Mouse (Mus musculus) liver, embryonic 14.5 days (tissue): ENCODE results near the gene Rbm47. TPM values are rescaled to one million over a fixed set of nuclear protein-coding genes. Genes with fewer than 3 reads are reported as not detected.

Experiments
- ATAC-seq: fragments of 200-750 bp; cut with Nextera tagmentation; 2 replicates; pipeline ENCODE4 v1.8.0; 2017; ENCODE audit warnings: moderate number of reproducible peaks, mild to moderate bottlenecking, moderate library complexity; ENCODE audit not compliant: insufficient read depth
- DNase-seq, 3 experiments: peaks; one replicate each; pipeline ENCODE4 v3.0.0-alpha.2; 2012 to 2013; ENCODE audit warnings: low read depth in 3 of 3, low spot score in 3 of 3
- H3K27ac ChIP-seq: fragments of 300-500 bp; sonication (generic); 2 replicates; pipeline ENCODE4 v1.5.1; 2014; ENCODE audit warnings: moderate library complexity, mild to moderate bottlenecking, control low read depth, inconsistent platforms
- H3K27me3 ChIP-seq: fragments of 300-500 bp; sonication (generic); 2 replicates; pipeline ENCODE4 v1.6.1; 2014; ENCODE audit warnings: mild to moderate bottlenecking, low read length, moderate library complexity; ENCODE audit not compliant: control insufficient read depth, insufficient read depth
- H3K36me3 ChIP-seq: fragments of 300-500 bp; sonication (generic); replicated peaks from 2 replicates; pipeline ENCODE4 v1.6.1; 2014; ENCODE audit warnings: low read depth; ENCODE audit not compliant: control insufficient read depth, insufficient read depth
- H3K4me1 ChIP-seq, 2 experiments: fragments of 200-500 bp in 1 of 2; fragments of 300-500 bp in 1 of 2; sonication (generic) in 1 of 2; replicated peaks; 2 replicates each; pipeline ENCODE4 v1.6.1; 2012 to 2014; ENCODE audit warnings: antibody characterized with exemption in 1 of 2, inconsistent platforms in 1 of 2, low read length in 1 of 2; ENCODE audit not compliant: control insufficient read depth in 2 of 2, insufficient read depth in 2 of 2
- H3K4me2 ChIP-seq: fragments of 300-500 bp; sonication (generic); 2 replicates; pipeline ENCODE4 v1.6.1; 2014; ENCODE audit warnings: low read depth, mild to moderate bottlenecking, control low read depth, moderate library complexity
- H3K4me3 ChIP-seq, 2 experiments: fragments of 200-500 bp in 1 of 2; fragments of 300-500 bp in 1 of 2; sonication (generic) in 1 of 2; 2 replicates each; pipeline ENCODE4 v1.5.1; 2012 to 2014; ENCODE audit warnings: low read depth in 2 of 2, low read length in 2 of 2, mild to moderate bottlenecking in 2 of 2, control low read depth in 1 of 2, inconsistent platforms in 1 of 2, moderate library complexity in 1 of 2; ENCODE audit not compliant: insufficient read depth in 1 of 2
- H3K9ac ChIP-seq: fragments of 300-500 bp; sonication (generic); replicated peaks from 2 replicates; pipeline ENCODE4 v1.6.1; 2014; ENCODE audit warnings: mild to moderate bottlenecking, control low read depth, moderate library complexity
- H3K9me3 ChIP-seq: fragments of 300-500 bp; sonication (generic); 2 replicates; pipeline ENCODE4 v1.6.1; 2016; ENCODE audit warnings: low read length, mixed read lengths; ENCODE audit not compliant: control insufficient read depth
- CTCF ChIP-seq: IDR thresholded peaks from 2 replicates; pipeline ENCODE4 v1.5.1; 2016; ENCODE audit warnings: antibody characterized with exemption, low read depth, control low read depth
- EP300 ChIP-seq: IDR thresholded peaks from 2 replicates; pipeline ENCODE4 v1.6.1; 2016; ENCODE audit warnings: antibody characterized with exemption, low read depth
- WGBS: fragments of 180-500 bp; shearing (Covaris S2); extraction: QIAGEN DNeasy Blood & Tissue Kit; methylation state at CpG from one replicate; pipeline ENCODE4 v1.1.7; 2014; ENCODE audit not compliant: insufficient replicate concordance; 5-methylcytosine and 5-hydroxymethylcytosine counted together
- polyA plus RNA-seq, 2 experiments: library from polyadenylated mRNA; depleted of rRNA in 1 of 2; stranded (reverse) in 1 of 2; unstranded in 1 of 2; fragments of >200 nt; fragmentation: Nextera tagmentation in 1 of 2; extraction: Ambion mirVana in 1 of 2; gene quantifications; 2 replicates each; pipeline versions ENCODE4 v1.2.1 to v1.2.3; 2012 to 2014

Gene Rbm47
- polyA plus RNA-seq, 2 experiments = 3.1 to 7.7 TPM

GRCm38 (mm10) chr5:66209532-66210176 lies 36.7 kb upstream of the Rbm47 start:
- H3K4me1 ChIP-seq = no peaks in the 10 kb centered on the region
- ATAC-seq (no peak), DNase-seq (no peak)
- H3K27ac ChIP-seq = no peak overlapping the region
- no peak overlapping the region for H3K9ac ChIP-seq
- TF ChIP-seq EP300 = no peak
- TF ChIP-seq CTCF = no peak
- H3K36me3 ChIP-seq = no peaks in the 10 kb centered on the region
- H3K27me3 ChIP-seq = no peaks in the 10 kb centered on the region
- 65% methylated on average over 5 of the region's 5 CpGs for WGBS
- H3K4me2 ChIP-seq = no peak overlapping the region
- H3K4me3 ChIP-seq = no peak overlapping the region
- no peaks in the 10 kb centered on the region for H3K9me3 ChIP-seq

GRCm38 (mm10) chr5:66204966-66205365 lies 32.0 kb upstream of the Rbm47 start:
- H3K4me2 ChIP-seq = no peak overlapping the region
- 66% methylated on average over 4 of the region's 4 CpGs for WGBS
- no peak overlapping the region for H3K9ac ChIP-seq
- TF ChIP-seq CTCF (no peak), EP300 (no peak)
- no peaks in the 10 kb centered on the region; a peak in 1 of 4 replicates for H3K4me1 ChIP-seq
- no peaks in the 10 kb centered on the region for H3K9me3 ChIP-seq
- H3K36me3 ChIP-seq = no peaks in the 10 kb centered on the region
- no peak for ATAC-seq
- no peak overlapping the region for H3K4me3 ChIP-seq
- no peak overlapping the region for H3K27ac ChIP-seq
- no peaks in the 10 kb centered on the region for H3K27me3 ChIP-seq
- no peak for DNase-seq

GRCm38 (mm10) chr5:66203424-66203823 lies 30.5 kb upstream of the Rbm47 start:
- Histone ChIP-seq H3K4me1 (no peaks in the 10 kb centered on the region; a peak in 1 of 4 replicates), H3K27ac (no peak overlapping the region), H3K4me3 (no peak overlapping the region), H3K27me3 (no peaks in the 10 kb centered on the region), H3K36me3 (no peaks in the 10 kb centered on the region), H3K9me3 (no peaks in the 10 kb centered on the region), H3K9ac (no peak overlapping the region), H3K4me2 (no peak overlapping the region)
- TF ChIP-seq EP300 (no peak), CTCF (no peak)
- no peak for ATAC-seq
- DNase-seq = no peak
- WGBS = 59% methylated on average over 1 of the region's 1 CpGs

GRCm38 (mm10) chr5:66200044-66200443 lies 27.1 kb upstream of the Rbm47 start:
- no peak for ATAC-seq
- H3K9ac ChIP-seq = no peak overlapping the region
- WGBS = 24% methylated on average over 10 of the region's 10 CpGs
- H3K27ac ChIP-seq = no peak overlapping the region
- H3K36me3 ChIP-seq = no peaks in the 10 kb centered on the region
- DNase-seq = no peak
- TF ChIP-seq EP300 (no peak), CTCF (no peak)
- no peak overlapping the region for H3K4me2 ChIP-seq
- H3K27me3 ChIP-seq = no peaks in the 10 kb centered on the region
- H3K4me1 ChIP-seq = no peaks in the 10 kb centered on the region; a peak in 1 of 4 replicates
- no peaks in the 10 kb centered on the region for H3K9me3 ChIP-seq
- no peak overlapping the region for H3K4me3 ChIP-seq

- DNase-seq = no peak
- H3K4me2 ChIP-seq = no peak overlapping the region
- H3K4me1 ChIP-seq = no peaks in the 10 kb centered on the region; a peak in 1 of 4 replicates
- WGBS = 69% methylated on average over 10 of the region's 10 CpGs
- H3K27me3 ChIP-seq = no peaks in the 10 kb centered on the region
- no peak overlapping the region for H3K4me3 ChIP-seq
- no peaks in the 10 kb centered on the region for H3K36me3 ChIP-seq
- no peak for TF ChIP-seq EP300
- TF ChIP-seq CTCF = no peak
- no peak overlapping the region for H3K27ac ChIP-seq
- no peak overlapping the region for H3K9ac ChIP-seq
- ATAC-seq = no peak
- H3K9me3 ChIP-seq = no peaks in the 10 kb centered on the region
Observed at GRCm38 (mm10) chr5:66195323-66195722, 22.4 kb upstream of the Rbm47 start.
